Mouse (Mus musculus): ENCODE results near the gene Itpkb.

The Itpkb gene

GRCm38 (mm10) chr1:180473566-180473965, 143.3 kb downstream of the Itpkb start:
- DNase-seq: no peak
